Mouse (Mus musculus) liver, postnatal 0 days (tissue): Measurements from ENCODE around the gene Siae.

ENCODE experiments used
- CTCF ChIP-seq: sonication (generic); IDR thresholded peaks from 2 replicates; pipeline ENCODE4 v1.5.1; 2016; ENCODE audit warnings: antibody characterized with exemption, low read depth
- EP300 ChIP-seq: IDR thresholded peaks from 2 replicates; pipeline ENCODE4 v1.6.1; 2016; ENCODE audit warnings: antibody characterized with exemption, low read depth, mild to moderate bottlenecking

GRCm38 (mm10) chr9:37634269-37634668 lies 78.8 kb downstream of the Siae start:
- no peak for TF ChIP-seq CTCF
- no peak for TF ChIP-seq EP300
